Comparison of ENCODE assay signal across 9 mouse cellular contexts in the genomic region with DNA sequence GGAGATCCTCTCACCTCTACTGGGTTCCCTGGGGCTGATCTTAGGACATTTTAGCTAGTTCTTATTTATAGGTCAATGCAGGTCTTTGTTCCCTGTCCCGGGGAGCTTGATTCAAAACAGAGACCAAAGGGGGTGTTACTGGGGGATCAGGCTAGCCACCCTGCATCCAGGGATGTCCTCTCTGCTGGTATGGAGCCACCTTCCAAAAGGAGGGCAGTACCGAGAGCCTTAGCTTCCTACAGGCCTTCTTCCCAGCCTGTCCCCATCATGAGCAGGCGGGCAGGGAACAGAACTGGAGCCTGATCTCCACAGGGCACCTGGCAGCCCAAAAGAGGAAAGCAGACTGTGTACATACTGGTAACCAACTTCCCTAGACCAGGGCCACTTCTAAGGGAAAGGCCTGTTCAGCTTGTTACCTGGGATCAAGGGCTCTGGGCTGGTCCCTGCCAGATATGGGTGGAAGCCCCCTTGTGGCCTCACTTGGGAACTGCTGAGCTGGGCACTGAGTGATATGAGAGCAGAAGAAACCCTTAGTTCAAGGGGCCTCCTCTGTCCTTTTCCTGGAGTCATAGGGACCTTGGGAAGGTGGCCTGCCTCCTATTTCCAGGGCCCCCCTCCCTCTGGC. TPM values are rescaled to one million over a fixed set of nuclear protein-coding genes. Genes with fewer than 3 reads are reported as not detected.
A peak's percentile ranks its signal among the peaks of the same experiment; 100 is the strongest.
DNase-seq lines count a peak whose midpoint lies in the region; ATAC-seq and TF ChIP-seq lines count a peak whose summit lies in the region.
"Had no signal": no experiment of that assay in that cellular context is flagged by ENCODE, and none has a peak within 500 bp of the region (broad histone marks: within the 10 kb centered on the region; RNA-seq: fewer than 3 reads in every experiment).

No protein-coding gene starts in this region.

- POLR2A ChIA-PET in Patski (lab: Charles Lee) = no interaction called here

- 68% methylated on average over 3 of the region's 3 CpGs for WGBS in liver, adult 2 months
- 93% methylated on average over 3 of the region's 3 CpGs for WGBS in neural tube, embryonic 11.5 days

- peak; percentile 76 for TF ChIP-seq CTCF in Patski (IDR thresholded peaks at IDR 0.05)
- peak; percentile 68 for TF ChIP-seq CTCF in liver, adult 2 months (IDR thresholded peaks at IDR 0.05; ENCODE audit: low read depth, low read length)

- H3K4me3 ChIP-seq in liver, adult 2 months (ENCODE audit: insufficient read depth, low read depth, low read length) = 0 out of 2 replicates have a peak overlapping the region, but pooled peaks have one; percentile 8
- no peak overlapping the region for H3K4me3 ChIP-seq in neural tube, embryonic 11.5 days (ENCODE audit: low read depth, low read length)
- H3K4me3 ChIP-seq: neural tube, embryonic 12.5 days had no signal

- in situ Hi-C loops in Patski (cut with MboI; ENCODE audit: low pct_unique_long_range_greater_than_20kb) = loop anchor here (5.0 kb wide), 1 partner anchor 432 kb away; no protein-coding TSS in a partner anchor

- no peaks in the 10 kb centered on the region for H3K9me3 ChIP-seq in neural tube, embryonic 11.5 days (ENCODE audit: control insufficient read depth, low read length)
- H3K9me3 ChIP-seq: neural tube, embryonic 12.5 days had no signal

- H3K9ac ChIP-seq in liver, adult 2 months (ENCODE audit: low read depth, low read length) = peak overlapping the region; percentile 1; the same call in 1 of the 2 replicates
- H3K9ac ChIP-seq in neural tube, embryonic 11.5 days (ENCODE audit: low read length) = no peak overlapping the region
- H3K9ac ChIP-seq: neural tube, embryonic 12.5 days had no signal

- intact Hi-C loops in left cerebral cortex, postnatal 14 days (cut with DNase I) = no loop called here

- CTCF ChIA-PET in Patski (lab: Charles Lee) = interaction anchor here (1.1 to 2.1 kb wide), 2 partner anchors 12 to 14 kb away, joined by 4 to 6 read pairs; partner anchors contain the start of gene Srm

- peak overlapping the region; percentile 92 for H3K27ac ChIP-seq in liver, adult 2 months (replicated peaks; ENCODE audit: insufficient read depth, low read depth, low read length)
- no peak overlapping the region for H3K27ac ChIP-seq in neural tube, embryonic 11.5 days (ENCODE audit: low read depth, low read length)
- H3K27ac ChIP-seq: neural tube, embryonic 12.5 days had no signal

- H3K36me3 ChIP-seq in liver, adult 2 months (ENCODE audit: control insufficient read depth, insufficient read depth, low read length) = peaks cover 21% of the 10 kb centered on the region
- no peaks in the 10 kb centered on the region for H3K36me3 ChIP-seq in neural tube, embryonic 11.5 days (ENCODE audit: control insufficient read depth, insufficient read depth, low read length)

- peaks cover 29% of the 10 kb centered on the region for H3K4me1 ChIP-seq in liver, adult 2 months (ENCODE audit: control insufficient read depth, insufficient read depth, low read length)
- no peaks in the 10 kb centered on the region for H3K4me1 ChIP-seq in neural tube, embryonic 11.5 days (ENCODE audit: control insufficient read depth, insufficient read depth, low read length)
- H3K4me1 ChIP-seq: neural tube, embryonic 12.5 days had no signal

- ATAC-seq in Patski = no peak
- ATAC-seq in hematopoietic stem cell, adult 5-6 weeks (replicated peaks in 1 of 2; ENCODE audit: insufficient read depth in 1 of 2, low FRiP score in 2 of 2, low TSS enrichment in 1 of 2, low read depth in 1 of 2, poor library complexity in 2 of 2, severe bottlenecking in 2 of 2) = peak; percentile 60 to 75; a peak in 3 of 4 replicates
- peak; percentile 49; the same call in 1 of the 2 replicates for ATAC-seq in neural tube, embryonic 11.5 days (ENCODE audit: insufficient read depth, low FRiP score, low TSS enrichment)

- H3K27me3 ChIP-seq in Patski = no peaks in the 10 kb centered on the region
- H3K27me3 ChIP-seq in liver, adult 2 months (ENCODE audit: control insufficient read depth, insufficient read depth, low read length) = no peaks in the 10 kb centered on the region
- H3K27me3 ChIP-seq in neural tube, embryonic 11.5 days (ENCODE audit: control insufficient read depth, insufficient read depth, low read length) = no peaks in the 10 kb centered on the region
- H3K27me3 ChIP-seq: neural tube, embryonic 12.5 days had no signal

- peak; percentile 66 to 76 for DNase-seq in left cerebral cortex, postnatal 14 days (ENCODE audit: low spot score in 2 of 2)
- DNase-seq in left cerebral cortex, adult 8-10 months (ENCODE audit: low spot score in 2 of 2) = no peak
- no peak for DNase-seq in Patski (ENCODE audit: low read depth, low spot score)
- peak; percentile 77 for DNase-seq in embryo, embryonic 11 days
- DNase-seq in liver, adult 2 months (ENCODE audit: extremely low read depth, low read depth, low spot score) = peak; percentile 58
- peak; percentile 60 for DNase-seq in neural tube, embryonic 11.5 days (ENCODE audit: low spot score)
- peak; percentile 78 for DNase-seq in thymus, postnatal 14 days

- TF ChIP-seq POLR2A in liver, adult 2 months (IDR thresholded peaks at IDR 0.05; ENCODE audit: extremely low read depth, insufficient read depth, low read length) = no peak

- no peak overlapping the region for H3K4me2 ChIP-seq in neural tube, embryonic 11.5 days (ENCODE audit: low read depth)
- H3K4me2 ChIP-seq: neural tube, embryonic 12.5 days had no signal

- H3K79me2 ChIP-seq in liver, adult 2 months (ENCODE audit: control insufficient read depth, insufficient read depth, low read length) = peaks cover 4% of the 10 kb centered on the region; the same call in 1 of the 2 replicates

RNA-seq across cellular contexts. Expression of gene Masp2, which starts 2.3 kb away (rescaled TPM):
- total RNA-seq in left cerebral cortex, postnatal 14 days (2021) = 1 to 10 TPM; 1.1 to 1.4 TPM
- total RNA-seq in left cerebral cortex, adult 8-10 months (2022) = 1 to 10 TPM; 1.9 to 4.2 (median 2.7) TPM
- polyA plus RNA-seq in Patski (2021) = 0.10 TPM
- total RNA-seq in hematopoietic stem cell, adult 5-6 weeks (2017) = 0.30 and 0.44 TPM in 2 replicates
- total RNA-seq in liver, adult 2 months (2014; rRNA removed) = 191 and 270 TPM in 2 replicates
- 712 and 829 TPM in 2 replicates for polyA plus RNA-seq in liver, adult 2 months (2012; rRNA removed)
- polyA plus RNA-seq in neural tube, embryonic 11.5 days (2014; fragmentation: Nextera tagmentation; extraction: Ambion mirVana) = 0.17 and 0.35 TPM in 2 replicates

RNA-seq across cellular contexts. Expression of gene Srm, which starts 13.3 kb away (rescaled TPM):
- total RNA-seq in left cerebral cortex, postnatal 14 days (2021) = 10 to 100 TPM; 85.8 to 92.2 TPM
- 10 to 100 TPM; 76.3 to 81.3 (median 77.7) TPM for total RNA-seq in left cerebral cortex, adult 8-10 months (2022)
- 45.4 TPM for polyA plus RNA-seq in Patski (2021)
- total RNA-seq in hematopoietic stem cell, adult 5-6 weeks (2017) = 17.2 and 20.2 TPM in 2 replicates
- total RNA-seq in liver, adult 2 months (2014; rRNA removed) = 11.1 and 14.7 TPM in 2 replicates
- 33.1 and 39.5 TPM in 2 replicates for polyA plus RNA-seq in liver, adult 2 months (2012; rRNA removed)
- polyA plus RNA-seq in neural tube, embryonic 11.5 days (2014; fragmentation: Nextera tagmentation; extraction: Ambion mirVana) = 194 and 196 TPM in 2 replicates

RNA-seq across cellular contexts. Expression of gene Tardbp, which starts 22.2 kb away (rescaled TPM):
- total RNA-seq in left cerebral cortex, postnatal 14 days (2021) = 100 to 1,000 TPM; 178 to 201 TPM
- total RNA-seq in left cerebral cortex, adult 8-10 months (2022) = 100 to 1,000 TPM; 182 to 208 (median 193) TPM
- polyA plus RNA-seq in Patski (2021) = 216 TPM
- total RNA-seq in hematopoietic stem cell, adult 5-6 weeks (2017) = 356 and 659 TPM in 2 replicates
- 87.2 and 111 TPM in 2 replicates for total RNA-seq in liver, adult 2 months (2014; rRNA removed)
- polyA plus RNA-seq in liver, adult 2 months (2012; rRNA removed) = 33.2 and 33.4 TPM in 2 replicates
- 179 and 211 TPM in 2 replicates for polyA plus RNA-seq in neural tube, embryonic 11.5 days (2014; fragmentation: Nextera tagmentation; extraction: Ambion mirVana)

RNA-seq across cellular contexts. Expression of gene Gm572, which starts 38.5 kb away (rescaled TPM):
- total RNA-seq in left cerebral cortex, postnatal 14 days (2021) = under 1 TPM in 1 of 2 experiments, not detected in 1; 0.26 TPM
- under 1 TPM in 2 of 4 experiments, not detected in 2; 0.23 to 0.44 TPM for total RNA-seq in left cerebral cortex, adult 8-10 months (2022)
- polyA plus RNA-seq in Patski (2021) = not detected
- total RNA-seq in hematopoietic stem cell, adult 5-6 weeks (2017) = not detected in 2 replicates
- total RNA-seq in liver, adult 2 months (2014; rRNA removed) = not detected in 2 replicates
- polyA plus RNA-seq in liver, adult 2 months (2012; rRNA removed) = not detected in 2 replicates
- polyA plus RNA-seq in neural tube, embryonic 11.5 days (2014; fragmentation: Nextera tagmentation; extraction: Ambion mirVana) = not detected in 2 replicates
- polyA plus RNA-seq: neural tube, embryonic 12.5 days had no signal

RNA-seq across cellular contexts. Expression of gene Exosc10, which starts 46.4 kb away (rescaled TPM):
- 10 to 100 TPM; 46.2 to 48.0 TPM for total RNA-seq in left cerebral cortex, postnatal 14 days (2021)
- total RNA-seq in left cerebral cortex, adult 8-10 months (2022) = 10 to 100 TPM; 47.1 to 49.6 (median 48.2) TPM
- 54.2 TPM for polyA plus RNA-seq in Patski (2021)
- 64.8 and 66.0 TPM in 2 replicates for total RNA-seq in hematopoietic stem cell, adult 5-6 weeks (2017)
- 12.7 and 16.0 TPM in 2 replicates for total RNA-seq in liver, adult 2 months (2014; rRNA removed)
- polyA plus RNA-seq in liver, adult 2 months (2012; rRNA removed) = 9.1 and 9.8 TPM in 2 replicates
- 102 and 108 TPM in 2 replicates for polyA plus RNA-seq in neural tube, embryonic 11.5 days (2014; fragmentation: Nextera tagmentation; extraction: Ambion mirVana)

Comparison
In these comparisons a context has a peak if more than half of its experiments do, and no peak if none do; other contexts are left out.
1. DNase-seq: peak in left cerebral cortex, postnatal 14 days (2 of 2), embryo, embryonic 11 days (single experiment), liver, adult 2 months (single experiment), neural tube, embryonic 11.5 days (single experiment) and thymus, postnatal 14 days (single experiment); none in left cerebral cortex, adult 8-10 months (0 of 2) and Patski (single experiment).
2. RNA of gene Masp2, which starts 2.3 kb away (total RNA-seq): 191 to 270 TPM in liver, adult 2 months; 1.9 to 4.2 TPM in left cerebral cortex, adult 8-10 months, 1.1 to 1.4 TPM in left cerebral cortex, postnatal 14 days and 0.30 to 0.44 TPM in hematopoietic stem cell, adult 5-6 weeks; every median in the first group is over 10 times any median in the second.